Mouse (Mus musculus): ENCODE data around the gene Rnf212b.
A peak's percentile ranks its signal among the peaks of the same experiment; 100 is the strongest.

DNA sequence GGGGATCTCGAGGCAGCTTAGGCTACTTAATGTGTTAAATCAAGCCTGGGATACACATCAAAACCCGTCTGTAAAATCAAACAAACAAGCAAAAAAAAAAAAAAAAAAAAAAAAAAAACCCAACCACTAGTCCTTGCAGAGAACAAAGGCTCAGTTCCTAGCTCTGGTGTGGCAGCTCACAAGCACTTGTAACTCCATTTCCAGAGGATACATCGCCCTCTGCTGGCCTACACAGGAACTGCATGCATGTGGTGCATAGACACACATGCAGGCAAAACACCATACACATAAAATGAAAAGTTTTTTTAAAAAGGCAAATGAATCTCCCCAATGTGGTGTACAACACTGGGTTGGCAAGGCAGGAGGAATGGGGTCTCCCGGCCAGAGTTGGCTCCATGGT, 28.0 kb upstream of the Rnf212b start:
- TF ChIP-seq CTCF (IDR thresholded peaks at IDR 0.05; ENCODE audit: insufficient read depth, low read length) (peak; percentile 66), POLR2A (IDR thresholded peaks at IDR 0.05; ENCODE audit: borderline replicate concordance, extremely low read depth, low read depth, low read length) (no peak)

All from lung, adult 2 months (tissue).